Mouse (Mus musculus): Measurements from ENCODE around the gene Zmynd19. TPM values are rescaled to one million over a fixed set of nuclear protein-coding genes. Genes with fewer than 3 reads are reported as not detected.
A peak's percentile ranks its signal among the peaks of the same experiment; 100 is the strongest.
"Not testable (repeated sequence)": the region's sequence is repeated elsewhere in the genome, so short reads cannot be mapped to it uniquely, and the experiment has no call there.

Gene Zmynd19
- polyA plus RNA-seq, 1 experiment from 2014 or later, result 5.0 TPM

GRCm38 (mm10) chr2:24960910-24961309 is 11.3 kb downstream of the Zmynd19 start:
- Histone ChIP-seq H3K9ac (replicated peaks; ENCODE audit: low read depth) (no peak overlapping the region), H3K9me3 (ENCODE audit: low read length) (no peaks in the 10 kb centered on the region), H3K4me2 (replicated peaks; ENCODE audit: low read depth, low read length) (no peak overlapping the region), H3K36me3 (ENCODE audit: insufficient read depth, low read length) (peaks cover 7% of the 10 kb centered on the region; the same call in 1 of the 2 replicates), H3K27me3 (replicated peaks; ENCODE audit: insufficient read depth, low read length) (no peaks in the 10 kb centered on the region), H3K4me1 (ENCODE audit: insufficient read depth, low read depth, low read length) (no peaks in the 10 kb centered on the region), H3K4me3 (ENCODE audit: low read depth, low read length) (no peak overlapping the region), H3K27ac (ENCODE audit: low read length) (no peak overlapping the region)
- peak; percentile 71 for TF ChIP-seq CTCF (IDR thresholded peaks at IDR 0.05)
- TF ChIP-seq EP300 (IDR thresholded peaks at IDR 0.05), result no peak
- WGBS, result 35% methylated on average over 3 of the region's 3 CpGs
- 0 out of 2 replicates have a peak, but pooled peaks have one; percentile 43 for ATAC-seq
- DNase-seq (ENCODE audit: low spot score), result peak; percentile 48

GRCm38 (mm10) chr2:24962304-24963000 is 12.9 kb downstream of the Zmynd19 start, which contains the start of gene Dph7:
Dph7 (plus strand) TSS chr2:24962400.
- peak within 1 kb of the TSS; percentile 66 for H3K4me3 ChIP-seq (ENCODE audit: low read depth, low read length)
- 1% methylated on average over 28 of the region's 28 CpGs for WGBS
- peak within 1 kb of the TSS; percentile 82 for H3K4me2 ChIP-seq (replicated peaks; ENCODE audit: low read depth, low read length)
- no peaks in the 10 kb centered on the region for H3K4me1 ChIP-seq (ENCODE audit: insufficient read depth, low read depth, low read length)
- peak; percentile 95 for TF ChIP-seq CTCF (IDR thresholded peaks at IDR 0.05)
- no peak for TF ChIP-seq EP300 (IDR thresholded peaks at IDR 0.05)
- H3K27me3 ChIP-seq (replicated peaks; ENCODE audit: insufficient read depth, low read length), result no peaks in the 10 kb centered on the region
- H3K9me3 ChIP-seq (ENCODE audit: low read length), result no peaks in the 10 kb centered on the region
- ATAC-seq (peak; percentile 92), DNase-seq (ENCODE audit: low spot score) (peak; percentile 93)
- peaks cover 7% of the 10 kb centered on the region; the same call in 1 of the 2 replicates for H3K36me3 ChIP-seq (ENCODE audit: insufficient read depth, low read length)
- H3K27ac ChIP-seq (ENCODE audit: low read length), result no peak within 1 kb of the TSS
- H3K9ac ChIP-seq (replicated peaks; ENCODE audit: low read depth), result peak within 1 kb of the TSS; percentile 62

DNA sequence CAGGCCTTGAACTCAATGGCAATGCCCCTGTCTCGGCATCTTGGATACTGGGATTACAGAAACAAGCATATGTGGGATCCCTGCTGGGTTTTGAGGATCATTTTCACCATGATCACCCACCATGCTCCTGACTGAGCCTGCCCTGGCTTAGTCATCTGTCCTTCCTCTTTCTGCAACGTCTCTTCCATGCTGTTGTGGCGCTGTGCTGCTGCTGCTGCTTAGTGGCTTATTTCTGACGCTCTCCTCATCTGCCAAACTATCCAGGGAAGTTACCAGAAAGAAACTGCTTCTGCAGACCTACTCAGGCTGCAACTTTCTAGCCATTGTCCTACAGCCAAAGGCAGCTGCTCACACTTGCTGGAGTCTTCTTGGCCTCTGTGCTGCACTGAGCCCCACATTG is 20.8 kb downstream of the Zmynd19 start:
- Histone ChIP-seq H3K4me2 (replicated peaks; ENCODE audit: low read depth, low read length) (no peak overlapping the region), H3K36me3 (ENCODE audit: insufficient read depth, low read length) (peaks cover 11% of the 10 kb centered on the region; the same call in 1 of the 2 replicates), H3K4me1 (ENCODE audit: insufficient read depth, low read depth, low read length) (peaks cover 9% of the 10 kb centered on the region; the same call in 1 of the 2 replicates), H3K9me3 (ENCODE audit: low read length) (no peaks in the 10 kb centered on the region), H3K4me3 (ENCODE audit: low read depth, low read length) (no peak overlapping the region), H3K27me3 (replicated peaks; ENCODE audit: insufficient read depth, low read length) (no peaks in the 10 kb centered on the region), H3K9ac (replicated peaks; ENCODE audit: low read depth) (no peak overlapping the region), H3K27ac (ENCODE audit: low read length) (no peak overlapping the region)
- 73% methylated on average over 4 of the region's 4 CpGs for WGBS
- no peak for DNase-seq (ENCODE audit: low spot score)
- TF ChIP-seq EP300 (IDR thresholded peaks at IDR 0.05), result no peak
- no peak for TF ChIP-seq CTCF (IDR thresholded peaks at IDR 0.05)
- no peak for ATAC-seq

DNA sequence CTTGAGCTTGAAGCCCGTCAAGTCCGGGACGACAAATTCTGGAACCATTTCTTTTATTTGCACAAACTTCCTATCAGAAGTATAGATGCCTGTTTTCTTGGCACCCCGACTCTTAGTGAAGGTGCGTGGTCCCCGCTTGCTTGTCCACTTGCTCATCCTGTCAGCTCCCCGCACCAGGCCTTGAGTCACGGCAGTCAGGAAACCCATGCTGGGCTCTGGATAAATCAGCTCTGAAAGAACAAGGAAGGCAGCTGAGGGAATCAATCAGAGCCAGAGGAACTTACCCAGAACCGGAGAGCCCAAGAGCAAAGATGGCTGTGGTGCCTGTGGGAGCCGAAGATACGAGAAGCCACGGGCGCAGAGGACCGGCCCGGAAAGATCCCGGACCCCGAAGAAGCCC is 24.9 kb downstream of the Zmynd19 start:
- H3K4me2 ChIP-seq (replicated peaks; ENCODE audit: low read depth, low read length), result peak overlapping the region; percentile 97
- DNase-seq (ENCODE audit: low spot score); H3K9me3 ChIP-seq (ENCODE audit: low read length); H3K4me1 ChIP-seq (ENCODE audit: insufficient read depth, low read depth, low read length); H3K27me3 ChIP-seq (replicated peaks; ENCODE audit: insufficient read depth, low read length); ATAC-seq; H3K36me3 ChIP-seq (ENCODE audit: insufficient read depth, low read length): not testable (repeated sequence)
- WGBS, result 3% methylated on average over 17 of the region's 17 CpGs
- H3K27ac ChIP-seq (ENCODE audit: low read length), result peak overlapping the region; percentile 88
- peak overlapping the region; percentile 71 for H3K4me3 ChIP-seq (ENCODE audit: low read depth, low read length)
- H3K9ac ChIP-seq (replicated peaks; ENCODE audit: low read depth), result peak overlapping the region; percentile 76

DNA sequence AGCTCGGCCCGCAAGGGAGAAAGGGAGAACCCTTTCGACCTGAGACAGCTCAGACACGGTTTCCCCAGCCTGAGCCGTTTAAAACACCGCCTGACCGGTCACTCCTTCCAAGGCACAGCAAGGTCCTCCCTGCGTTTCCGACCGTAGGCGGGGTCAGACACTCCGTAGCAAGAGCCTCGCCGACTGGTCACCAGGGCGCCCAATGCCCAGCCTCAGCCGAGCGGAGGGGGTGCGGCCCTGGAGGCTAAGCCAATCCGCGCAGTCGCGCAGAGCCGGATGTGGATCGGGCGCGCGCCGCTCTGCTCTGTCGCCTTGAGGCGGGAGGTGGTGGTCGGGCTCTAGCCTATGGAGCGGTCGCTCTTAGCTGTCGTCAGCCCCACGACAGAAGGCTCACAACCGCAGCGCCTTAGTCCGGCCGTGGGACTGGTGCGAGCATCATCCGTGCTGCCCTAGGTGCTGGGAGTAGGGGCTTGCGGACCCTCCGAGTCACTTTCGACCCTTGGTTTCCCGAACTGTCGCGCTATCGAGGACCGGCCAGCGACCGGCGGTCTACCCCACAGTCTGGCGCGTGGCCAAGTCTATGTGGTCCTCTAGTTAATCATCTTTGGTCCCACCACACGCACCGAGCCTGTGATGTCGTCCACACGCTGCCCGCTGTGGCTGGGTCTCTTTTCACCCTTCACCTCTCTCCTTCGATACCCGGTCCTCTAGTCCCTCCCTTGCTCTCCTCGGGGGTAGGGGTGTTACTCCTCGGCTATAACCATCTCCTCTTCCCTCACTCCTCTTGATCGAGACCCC is 25.5 kb downstream of the Zmynd19 start, which contains the start of gene Mrpl41:
Gene Mrpl41, minus strand, starts transcription at position 193 of the 798 bp plus-strand sequence.
- Histone ChIP-seq H3K9ac (replicated peaks; ENCODE audit: low read depth) (peak within 1 kb of the TSS; percentile 76), H3K27ac (ENCODE audit: low read length) (peak within 1 kb of the TSS; percentile 91), H3K27me3 (replicated peaks; ENCODE audit: insufficient read depth, low read length) (no peaks in the 10 kb centered on the region), H3K36me3 (ENCODE audit: insufficient read depth, low read length) (no peaks in the 10 kb centered on the region), H3K9me3 (ENCODE audit: low read length) (no peaks in the 10 kb centered on the region), H3K4me3 (ENCODE audit: low read depth, low read length) (peak within 1 kb of the TSS; percentile 71), H3K4me2 (replicated peaks; ENCODE audit: low read depth, low read length) (peak within 1 kb of the TSS; percentile 97), H3K4me1 (ENCODE audit: insufficient read depth, low read depth, low read length) (peaks cover 9% of the 10 kb centered on the region; the same call in 1 of the 2 replicates)
- TF ChIP-seq CTCF (IDR thresholded peaks at IDR 0.05) (no peak; the same call in 1 of the 2 replicates), EP300 (IDR thresholded peaks at IDR 0.05) (no peak)
- ATAC-seq (peak; percentile 98), DNase-seq (ENCODE audit: low spot score) (peak; percentile 99)
- 1% methylated on average over 64 of the region's 64 CpGs for WGBS

- 1% methylated on average over 16 of the region's 16 CpGs for WGBS
- TF ChIP-seq CTCF (IDR thresholded peaks at IDR 0.05) (no peak), EP300 (IDR thresholded peaks at IDR 0.05) (0 out of 2 replicates have a peak, but pooled peaks have one; percentile 35)
- H3K4me1 ChIP-seq (ENCODE audit: insufficient read depth, low read depth, low read length), result peaks cover 9% of the 10 kb centered on the region; the same call in 1 of the 2 replicates
Observed at GRCm38 (mm10) chr2:24975704-24976297, 26.2 kb downstream of the Zmynd19 start, which contains the start of gene Pnpla7. Pnpla7 (plus strand) TSS chr2:24976033.

More at GRCm38 (mm10) chr2:24975704-24976297, 26.2 kb downstream of the Zmynd19 start, which contains the start of gene Pnpla7:
- ATAC-seq (peak; percentile 74), DNase-seq (ENCODE audit: low spot score) (peak; percentile 97)
- no peaks in the 10 kb centered on the region for H3K9me3 ChIP-seq (ENCODE audit: low read length)
- peak within 1 kb of the TSS; percentile 91 for H3K27ac ChIP-seq (ENCODE audit: low read length)
- no peaks in the 10 kb centered on the region for H3K27me3 ChIP-seq (replicated peaks; ENCODE audit: insufficient read depth, low read length)
- H3K36me3 ChIP-seq (ENCODE audit: insufficient read depth, low read length), result no peaks in the 10 kb centered on the region
- H3K9ac ChIP-seq (replicated peaks; ENCODE audit: low read depth), result peak within 1 kb of the TSS; percentile 76
- H3K4me3 ChIP-seq (ENCODE audit: low read depth, low read length), result peak within 1 kb of the TSS; percentile 71
- H3K4me2 ChIP-seq (replicated peaks; ENCODE audit: low read depth, low read length), result peak within 1 kb of the TSS; percentile 97

Data from lung, postnatal 0 days (tissue).